Mouse (Mus musculus) lung, embryonic 15.5 days (tissue): ENCODE results near the gene Dok4. TPM values are rescaled to one million over a fixed set of nuclear protein-coding genes. Genes with fewer than 3 reads are reported as not detected.

Experiments used
- ATAC-seq: fragments of 200-750 bp; cut with Nextera tagmentation; 2 replicates; pipeline ENCODE4 v1.8.0; 2017; ENCODE audit warnings: moderate number of reproducible peaks, borderline replicate concordance; ENCODE audit not compliant: low FRiP score, low TSS enrichment; ENCODE audit errors: extremely low read depth
- H3K27ac ChIP-seq: fragments of 300-500 bp; sonication (generic); 2 replicates; pipeline ENCODE4 v1.5.1; 2015; ENCODE audit warnings: moderate library complexity, mild to moderate bottlenecking, inconsistent platforms
- H3K27me3 ChIP-seq: fragments of 300-500 bp; sonication (generic); 2 replicates; pipeline ENCODE4 v1.6.1; 2015; ENCODE audit warnings: inconsistent platforms
- H3K36me3 ChIP-seq: fragments of 300-500 bp; sonication (generic); 2 replicates; pipeline ENCODE4 v1.6.1; 2015; ENCODE audit warnings: inconsistent platforms
- H3K4me1 ChIP-seq: fragments of 300-500 bp; sonication (generic); 2 replicates; pipeline ENCODE4 v1.6.1; 2015; ENCODE audit warnings: inconsistent platforms
- H3K4me2 ChIP-seq: fragments of 300-500 bp; sonication (generic); 2 replicates; pipeline ENCODE4 v1.6.1; 2015; ENCODE audit warnings: inconsistent platforms, mild to moderate bottlenecking, moderate library complexity
- H3K4me3 ChIP-seq: fragments of 300-500 bp; sonication (generic); 2 replicates; pipeline ENCODE4 v1.5.1; 2015; ENCODE audit warnings: mild to moderate bottlenecking, inconsistent platforms
- H3K9ac ChIP-seq: fragments of 300-500 bp; sonication (generic); 2 replicates; pipeline ENCODE4 v1.6.1; 2015; ENCODE audit warnings: inconsistent platforms
- H3K9me3 ChIP-seq: fragments of 300-500 bp; sonication (generic); 2 replicates; pipeline ENCODE4 v1.6.1; 2016; ENCODE audit warnings: inconsistent platforms
- WGBS: fragments of 180-500 bp; shearing (Covaris S2); methylation state at CpG from one replicate; pipeline ENCODE4 v1.1.7; 2015; 5-methylcytosine and 5-hydroxymethylcytosine counted together
- polyA plus RNA-seq: library from polyadenylated mRNA; unstranded; fragments of >200 nt; fragmentation: Nextera tagmentation; extraction: Ambion mirVana; gene quantifications from 2 replicates; pipeline ENCODE4 v1.2.1, GENCODE M21; 2015

The Dok4 gene
- polyA plus RNA-seq, 1 experiment from 2014 or later: 45.7 TPM

DNA sequence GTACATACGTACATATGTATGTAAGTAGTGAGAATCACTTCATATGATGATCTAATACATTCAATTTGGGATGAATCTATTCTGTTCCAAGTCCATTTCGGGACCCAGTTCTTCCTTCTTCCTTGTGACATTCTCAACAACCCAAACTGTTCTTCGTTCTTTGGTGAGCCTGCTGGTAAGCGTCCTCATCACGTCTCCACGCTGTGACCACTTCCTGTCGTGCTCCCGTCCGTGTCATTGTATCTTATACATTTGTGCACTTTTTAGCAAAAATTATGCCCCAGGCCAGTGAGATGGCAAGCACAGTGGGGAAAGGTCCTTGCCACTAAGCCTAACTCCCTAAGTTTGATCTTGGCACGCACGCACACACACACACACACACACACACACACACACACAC lies 58.2 kb downstream of the Dok4 start:
- no peak overlapping the region for H3K9ac ChIP-seq
- ATAC-seq: no peak
- H3K9me3 ChIP-seq: no peaks in the 10 kb centered on the region
- H3K4me3 ChIP-seq: no peak overlapping the region
- no peak overlapping the region for H3K4me2 ChIP-seq
- H3K4me1 ChIP-seq: no peaks in the 10 kb centered on the region
- H3K36me3 ChIP-seq: peaks cover 17% of the 10 kb centered on the region
- no peak overlapping the region for H3K27ac ChIP-seq
- no peaks in the 10 kb centered on the region for H3K27me3 ChIP-seq
- WGBS: 70% methylated on average over 11 of the region's 11 CpGs

DNA sequence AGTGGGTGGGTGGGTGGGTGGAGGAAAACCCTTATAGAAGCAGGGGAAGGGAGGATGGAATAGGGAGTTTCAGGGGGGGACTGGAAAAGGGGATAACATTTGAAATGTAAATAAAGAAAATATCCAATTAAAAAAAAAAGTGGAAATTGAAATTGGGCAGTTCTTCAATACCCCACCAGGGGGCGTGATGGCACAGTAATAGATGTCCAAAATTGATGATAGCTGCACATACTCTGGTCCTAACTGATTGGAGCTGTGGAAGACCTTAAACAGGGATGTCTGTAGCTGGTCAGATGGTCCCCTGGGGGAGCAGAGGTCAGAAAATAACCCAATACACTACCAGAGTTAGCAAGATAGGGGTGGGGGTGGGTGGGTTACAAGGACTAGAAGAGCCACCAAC lies 61.6 kb downstream of the Dok4 start:
- Histone ChIP-seq H3K9ac (no peak overlapping the region), H3K4me2 (no peak overlapping the region), H3K4me3 (no peak overlapping the region), H3K27ac (no peak overlapping the region), H3K4me1 (no peaks in the 10 kb centered on the region), H3K9me3 (no peaks in the 10 kb centered on the region), H3K27me3 (no peaks in the 10 kb centered on the region), H3K36me3 (no peaks in the 10 kb centered on the region)
- ATAC-seq: no peak
- 0% methylated on average over 1 of the region's 1 CpGs for WGBS

Other genes starting within 250 kb of the Dok4 start
- gene Arl2bp, start 209.7 kb downstream of the Dok4 start, polyA plus RNA-seq: 147 TPM in 2 replicates
- gene Pllp, start 180.1 kb downstream of the Dok4 start, polyA plus RNA-seq: 3.5 and 3.6 TPM in 2 replicates
- 0.06 TPM in 2 replicates for gene Ccl22, start 130.7 kb downstream of the Dok4 start, polyA plus RNA-seq
- gene Cx3cl1, start 104.3 kb downstream of the Dok4 start, polyA plus RNA-seq: 6.2 and 8.3 TPM in 2 replicates
- 0.32 TPM in 1 of 2 replicates, not detected in the other for gene Ccl17, start 65.9 kb downstream of the Dok4 start, polyA plus RNA-seq
- gene Coq9, start 38.0 kb downstream of the Dok4 start, polyA plus RNA-seq: 63.0 and 68.0 TPM in 2 replicates
- gene Ciapin1, start 38.0 kb downstream of the Dok4 start, polyA plus RNA-seq: 104 and 105 TPM in 2 replicates
- gene Polr2c, start 18.9 kb downstream of the Dok4 start, polyA plus RNA-seq: 161 and 164 TPM in 2 replicates
- 28.7 and 29.3 TPM in 2 replicates for gene Ccdc102a, start 41.8 kb upstream of the Dok4 start, polyA plus RNA-seq
- 0.29 and 0.36 TPM in 2 replicates for gene Adgrg5, start 47.4 kb upstream of the Dok4 start, polyA plus RNA-seq
- gene Adgrg1, start 98.4 kb upstream of the Dok4 start, polyA plus RNA-seq: 35.4 and 35.6 TPM in 2 replicates
- gene Adgrg3, start 141.4 kb upstream of the Dok4 start, polyA plus RNA-seq: 4.3 and 5.2 TPM in 2 replicates
- 0.61 and 0.83 TPM in 2 replicates for gene Drc7, start 178.8 kb upstream of the Dok4 start, polyA plus RNA-seq
- 19.4 and 22.6 TPM in 2 replicates for gene Katnb1, start 204.9 kb upstream of the Dok4 start, polyA plus RNA-seq